Mouse (Mus musculus): ENCODE measurements around the gene Arfgap2. TPM values are rescaled to one million over a fixed set of nuclear protein-coding genes. Genes with fewer than 3 reads are reported as not detected.

Gene Arfgap2
- polyA plus RNA-seq, 1 experiment: 60.4 TPM

GRCm38 (mm10) chr2:91284375-91285199 is 19.8 kb downstream of the Arfgap2 start:
- Histone ChIP-seq H3ac (ENCODE audit: control insufficient read depth, insufficient read length) (no peak overlapping the region), H3K4me2 (ENCODE audit: low read depth) (no peak overlapping the region), H3K36me3 (ENCODE audit: control insufficient read depth, insufficient read depth) (no peaks in the 10 kb centered on the region), H3K27me3 (ENCODE audit: control insufficient read depth, insufficient read depth, insufficient read length) (no peaks in the 10 kb centered on the region), H3K79me2 (ENCODE audit: control insufficient read depth, insufficient read depth) (no peaks in the 10 kb centered on the region), H3K4me3 (no peak overlapping the region)
- TF ChIP-seq POLR2A (IDR thresholded peaks at IDR 0.05; ENCODE audit: insufficient read length, low read depth): no peak
- TF ChIP-seq TCF12 (IDR thresholded peaks at IDR 0.05; ENCODE audit: insufficient read depth, poor library complexity, severe bottlenecking): no peak
- peak; percentile 15 for TF ChIP-seq POLR2AphosphoS2 (IDR thresholded peaks at IDR 0.05; ENCODE audit: insufficient read length, low read depth)
- no peak for TF ChIP-seq E2F4 (IDR thresholded peaks at IDR 0.05; ENCODE audit: insufficient read depth)

GRCm38 (mm10) chr2:91285885-91286505 is 21.2 kb downstream of the Arfgap2 start:
- no peaks in the 10 kb centered on the region for H3K79me2 ChIP-seq (ENCODE audit: control insufficient read depth, insufficient read depth)
- no peak overlapping the region for H3K4me3 ChIP-seq

GRCm38 (mm10) chr2:91287563-91287962 is 22.8 kb downstream of the Arfgap2 start:
- H3K36me3 ChIP-seq (ENCODE audit: control insufficient read depth, insufficient read depth): no peaks in the 10 kb centered on the region
- H3K79me2 ChIP-seq (ENCODE audit: control insufficient read depth, insufficient read depth): no peaks in the 10 kb centered on the region
- no peak for TF ChIP-seq SRF (IDR thresholded peaks at IDR 0.05; ENCODE audit: control insufficient read depth, insufficient read length, low read depth)
- no peak for TF ChIP-seq CEBPB (IDR thresholded peaks at IDR 0.05; ENCODE audit: insufficient read depth, poor library complexity, severe bottlenecking)
- no peak for TF ChIP-seq TCF3 (IDR thresholded peaks at IDR 0.05; ENCODE audit: insufficient read length, low read depth)
- TF ChIP-seq MYOG (IDR thresholded peaks at IDR 0.05; ENCODE audit: control insufficient read depth in 1 of 3, insufficient read depth in 1 of 3, insufficient read length in 2 of 3, low read depth in 2 of 3): no peak
- no peak for TF ChIP-seq MAX (IDR thresholded peaks at IDR 0.05; ENCODE audit: low read depth)
- TF ChIP-seq USF1 (IDR thresholded peaks at IDR 0.05; ENCODE audit: low read depth): no peak
- no peak for TF ChIP-seq MYOD1 (IDR thresholded peaks at IDR 0.05; ENCODE audit: control insufficient read depth in 1 of 3, insufficient read length in 2 of 3, low read depth in 2 of 3)
- TF ChIP-seq TCF12 (IDR thresholded peaks at IDR 0.05; ENCODE audit: insufficient read depth, poor library complexity, severe bottlenecking): no peak
- TF ChIP-seq POLR2A (IDR thresholded peaks at IDR 0.05; ENCODE audit: insufficient read length, low read depth): no peak
- no peak for TF ChIP-seq E2F4 (IDR thresholded peaks at IDR 0.05; ENCODE audit: insufficient read depth)
- TF ChIP-seq POLR2AphosphoS2 (IDR thresholded peaks at IDR 0.05; ENCODE audit: insufficient read length, low read depth): no peak
- no peaks in the 10 kb centered on the region for H3K27me3 ChIP-seq (ENCODE audit: control insufficient read depth, insufficient read depth, insufficient read length)
- H3K4me2 ChIP-seq (ENCODE audit: low read depth): no peak overlapping the region
- H3K4me3 ChIP-seq: no peak overlapping the region
- H3ac ChIP-seq (ENCODE audit: control insufficient read depth, insufficient read length): no peak overlapping the region

More at GRCm38 (mm10) chr2:91285885-91286505, 21.2 kb downstream of the Arfgap2 start:
- Histone ChIP-seq H3K36me3 (ENCODE audit: control insufficient read depth, insufficient read depth) (no peaks in the 10 kb centered on the region), H3K27me3 (ENCODE audit: control insufficient read depth, insufficient read depth, insufficient read length) (no peaks in the 10 kb centered on the region), H3ac (ENCODE audit: control insufficient read depth, insufficient read length) (no peak overlapping the region), H3K4me2 (ENCODE audit: low read depth) (no peak overlapping the region)
- no peak for TF ChIP-seq POLR2AphosphoS2 (IDR thresholded peaks at IDR 0.05; ENCODE audit: insufficient read length, low read depth)
- TF ChIP-seq MYOD1 (IDR thresholded peaks at IDR 0.05; ENCODE audit: control insufficient read depth in 1 of 3, insufficient read length in 2 of 3, low read depth in 2 of 3): peak in 2 of 3 experiments; percentile 12 to 31

DNA sequence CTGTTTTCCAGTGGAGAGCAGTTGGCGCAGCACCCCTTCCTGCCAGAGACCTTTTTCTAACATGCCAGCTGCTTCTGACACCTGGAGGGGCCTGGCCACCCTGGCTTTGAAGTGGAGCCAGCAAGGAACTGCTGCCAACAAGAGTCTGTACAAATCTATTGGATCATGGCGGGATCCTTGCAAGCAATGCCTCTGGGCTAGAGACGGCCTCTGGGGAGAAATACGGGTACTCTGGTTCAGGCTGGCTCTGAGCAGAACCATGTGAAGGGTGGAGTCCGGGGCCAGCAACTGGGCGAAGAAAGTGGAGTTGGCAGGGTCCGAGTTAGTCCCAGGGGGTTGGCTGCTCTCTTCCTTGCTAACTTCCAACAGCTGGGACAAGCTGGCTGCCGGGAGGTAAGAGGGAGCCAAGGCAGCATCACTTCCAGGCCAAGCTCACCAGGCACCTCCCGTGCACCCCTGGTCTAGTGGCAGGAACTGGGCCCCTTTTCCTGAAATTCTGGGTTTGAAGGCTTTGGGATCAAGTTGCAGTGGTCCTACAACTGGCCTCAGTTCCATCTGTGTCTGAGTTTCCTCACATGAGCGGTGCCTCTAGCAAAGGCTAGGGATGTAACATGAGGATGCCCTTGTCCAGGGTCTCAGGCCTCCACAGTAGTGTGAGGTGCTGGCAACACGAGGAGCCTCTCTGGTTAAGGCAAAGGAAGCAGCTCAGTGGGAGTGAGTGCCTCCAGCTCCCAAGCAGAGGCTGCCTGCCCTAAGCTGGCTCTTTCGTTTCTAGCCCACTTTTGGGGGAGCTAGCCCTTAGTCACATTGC is 26.6 kb downstream of the Arfgap2 start:
- no peak overlapping the region for H3K4me3 ChIP-seq
- no peaks in the 10 kb centered on the region for H3K79me2 ChIP-seq (ENCODE audit: control insufficient read depth, insufficient read depth)
- H3K4me2 ChIP-seq (ENCODE audit: low read depth): no peak overlapping the region
- no peak overlapping the region for H3ac ChIP-seq (ENCODE audit: control insufficient read depth, insufficient read length)
- no peak for TF ChIP-seq SRF (IDR thresholded peaks at IDR 0.05; ENCODE audit: control insufficient read depth, insufficient read length, low read depth)
- peak in 2 of 3 experiments; percentile 33 to 56 for TF ChIP-seq MYOD1 (IDR thresholded peaks at IDR 0.05; ENCODE audit: control insufficient read depth in 1 of 3, insufficient read length in 2 of 3, low read depth in 2 of 3)
- TF ChIP-seq MYOG (IDR thresholded peaks at IDR 0.05; ENCODE audit: control insufficient read depth in 1 of 3, insufficient read depth in 1 of 3, insufficient read length in 2 of 3, low read depth in 2 of 3): peak in 1 of 3 experiments; percentile 49
- TF ChIP-seq POLR2AphosphoS2 (IDR thresholded peaks at IDR 0.05; ENCODE audit: insufficient read length, low read depth): no peak
- H3K36me3 ChIP-seq (ENCODE audit: control insufficient read depth, insufficient read depth): no peaks in the 10 kb centered on the region
- H3K27me3 ChIP-seq (ENCODE audit: control insufficient read depth, insufficient read depth, insufficient read length): no peaks in the 10 kb centered on the region

- no peaks in the 10 kb centered on the region for H3K79me2 ChIP-seq (ENCODE audit: control insufficient read depth, insufficient read depth)
- no peaks in the 10 kb centered on the region for H3K27me3 ChIP-seq (ENCODE audit: control insufficient read depth, insufficient read depth, insufficient read length)
- no peak overlapping the region for H3ac ChIP-seq (ENCODE audit: control insufficient read depth, insufficient read length)
- H3K4me2 ChIP-seq (ENCODE audit: low read depth): no peak overlapping the region
- no peaks in the 10 kb centered on the region for H3K36me3 ChIP-seq (ENCODE audit: control insufficient read depth, insufficient read depth)
- no peak for TF ChIP-seq CEBPB (IDR thresholded peaks at IDR 0.05; ENCODE audit: insufficient read depth, poor library complexity, severe bottlenecking)
- H3K4me3 ChIP-seq: no peak overlapping the region
Observed at GRCm38 (mm10) chr2:91294226-91294625, 29.5 kb downstream of the Arfgap2 start.
